Mouse (Mus musculus): ENCODE results near the gene Ror2. TPM values are rescaled to one million over a fixed set of nuclear protein-coding genes. Genes with fewer than 3 reads are reported as not detected.
A peak's percentile ranks its signal among the peaks of the same experiment; 100 is the strongest.

Ror2 gene
- polyA plus RNA-seq, 1 experiment = 0.67 TPM

GRCm38 (mm10) chr13:53309148-53309547 lies 23.2 kb upstream of the Ror2 start:
- TF ChIP-seq CTCF (IDR thresholded peaks at IDR 0.05; ENCODE audit: extremely low read depth, insufficient read depth, low read length) (no peak), POLR2A (IDR thresholded peaks at IDR 0.05; ENCODE audit: extremely low read depth, insufficient read depth, low read length) (no peak)
- H3K4me1 ChIP-seq (ENCODE audit: control insufficient read depth, insufficient read depth, low read length) = 0 out of 2 replicates have a peak, but pooled peaks cover 2% of the 10 kb centered on the region
- no peak overlapping the region for H3K27ac ChIP-seq (ENCODE audit: insufficient read depth, low read length)
- H3K4me3 ChIP-seq (ENCODE audit: insufficient read depth, low read length) = no peak overlapping the region

- no peak for TF ChIP-seq CTCF (IDR thresholded peaks at IDR 0.05; ENCODE audit: extremely low read depth, insufficient read depth, low read length)
- TF ChIP-seq POLR2A (IDR thresholded peaks at IDR 0.05; ENCODE audit: extremely low read depth, insufficient read depth, low read length) = no peak
- H3K27ac ChIP-seq (ENCODE audit: insufficient read depth, low read length) = no peak overlapping the region
- H3K4me1 ChIP-seq (ENCODE audit: control insufficient read depth, insufficient read depth, low read length) = 0 out of 2 replicates have a peak, but pooled peaks cover 2% of the 10 kb centered on the region
- no peak overlapping the region for H3K4me3 ChIP-seq (ENCODE audit: insufficient read depth, low read length)
Measured at GRCm38 (mm10) chr13:53306836-53307235, 20.9 kb upstream of the Ror2 start.

- TF ChIP-seq POLR2A (IDR thresholded peaks at IDR 0.05; ENCODE audit: extremely low read depth, insufficient read depth, low read length) = no peak
- TF ChIP-seq CTCF (IDR thresholded peaks at IDR 0.05; ENCODE audit: extremely low read depth, insufficient read depth, low read length) = no peak
- Histone ChIP-seq H3K27ac (ENCODE audit: insufficient read depth, low read length) (no peak overlapping the region), H3K4me1 (ENCODE audit: control insufficient read depth, insufficient read depth, low read length) (0 out of 2 replicates have a peak, but pooled peaks cover 2% of the 10 kb centered on the region), H3K4me3 (ENCODE audit: insufficient read depth, low read length) (no peak overlapping the region)
Measured at GRCm38 (mm10) chr13:53305256-53305655, 19.3 kb upstream of the Ror2 start.

GRCm38 (mm10) chr13:53302688-53303087 lies 16.8 kb upstream of the Ror2 start:
- Histone ChIP-seq H3K4me1 (ENCODE audit: control insufficient read depth, insufficient read depth, low read length) (no peaks in the 10 kb centered on the region), H3K4me3 (ENCODE audit: insufficient read depth, low read length) (no peak overlapping the region), H3K27ac (ENCODE audit: insufficient read depth, low read length) (no peak overlapping the region)
- TF ChIP-seq CTCF (IDR thresholded peaks at IDR 0.05; ENCODE audit: extremely low read depth, insufficient read depth, low read length) (no peak), POLR2A (IDR thresholded peaks at IDR 0.05; ENCODE audit: extremely low read depth, insufficient read depth, low read length) (no peak)

DNA sequence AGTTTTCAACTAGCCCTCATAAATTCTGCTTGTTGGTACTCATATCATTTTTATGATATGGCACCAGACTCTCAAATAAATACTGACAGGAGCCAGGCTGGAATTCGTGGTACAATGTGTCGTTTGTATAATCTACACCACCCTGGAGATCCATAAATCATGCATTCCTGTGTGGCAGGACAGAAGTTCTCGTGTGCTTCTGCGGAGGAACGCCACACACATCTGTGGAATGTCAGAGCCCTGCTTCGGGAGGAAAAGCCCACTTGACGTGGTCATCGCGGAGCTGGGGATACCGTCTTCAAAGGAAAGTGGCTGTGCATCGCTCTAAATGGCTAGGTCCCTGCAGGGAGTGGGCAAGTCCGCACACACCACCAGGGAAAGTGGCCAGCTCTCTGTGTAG lies 7.1 kb upstream of the Ror2 start:
- Histone ChIP-seq H3K27ac (ENCODE audit: insufficient read depth, low read length) (no peak overlapping the region), H3K4me1 (ENCODE audit: control insufficient read depth, insufficient read depth, low read length) (no peaks in the 10 kb centered on the region), H3K4me3 (ENCODE audit: insufficient read depth, low read length) (no peak overlapping the region)
- TF ChIP-seq POLR2A (IDR thresholded peaks at IDR 0.05; ENCODE audit: extremely low read depth, insufficient read depth, low read length) = no peak
- no peak for TF ChIP-seq CTCF (IDR thresholded peaks at IDR 0.05; ENCODE audit: extremely low read depth, insufficient read depth, low read length)

GRCm38 (mm10) chr13:53292244-53292643 lies 6.3 kb upstream of the Ror2 start:
- no peak for TF ChIP-seq POLR2A (IDR thresholded peaks at IDR 0.05; ENCODE audit: extremely low read depth, insufficient read depth, low read length)
- no peak for TF ChIP-seq CTCF (IDR thresholded peaks at IDR 0.05; ENCODE audit: extremely low read depth, insufficient read depth, low read length)
- Histone ChIP-seq H3K4me3 (ENCODE audit: insufficient read depth, low read length) (no peak overlapping the region), H3K27ac (ENCODE audit: insufficient read depth, low read length) (no peak overlapping the region), H3K4me1 (ENCODE audit: control insufficient read depth, insufficient read depth, low read length) (no peaks in the 10 kb centered on the region)

- H3K27ac ChIP-seq (ENCODE audit: insufficient read depth, low read length) = no peak overlapping the region
- no peaks in the 10 kb centered on the region for H3K4me1 ChIP-seq (ENCODE audit: control insufficient read depth, insufficient read depth, low read length)
- TF ChIP-seq POLR2A (IDR thresholded peaks at IDR 0.05; ENCODE audit: extremely low read depth, insufficient read depth, low read length) = no peak
- no peak for TF ChIP-seq CTCF (IDR thresholded peaks at IDR 0.05; ENCODE audit: extremely low read depth, insufficient read depth, low read length)
- H3K4me3 ChIP-seq (ENCODE audit: insufficient read depth, low read length) = peak overlapping the region; percentile 18; the same call in 1 of the 2 replicates
Measured at GRCm38 (mm10) chr13:53285261-53285755, 616 bp downstream of the Ror2 start.

DNA sequence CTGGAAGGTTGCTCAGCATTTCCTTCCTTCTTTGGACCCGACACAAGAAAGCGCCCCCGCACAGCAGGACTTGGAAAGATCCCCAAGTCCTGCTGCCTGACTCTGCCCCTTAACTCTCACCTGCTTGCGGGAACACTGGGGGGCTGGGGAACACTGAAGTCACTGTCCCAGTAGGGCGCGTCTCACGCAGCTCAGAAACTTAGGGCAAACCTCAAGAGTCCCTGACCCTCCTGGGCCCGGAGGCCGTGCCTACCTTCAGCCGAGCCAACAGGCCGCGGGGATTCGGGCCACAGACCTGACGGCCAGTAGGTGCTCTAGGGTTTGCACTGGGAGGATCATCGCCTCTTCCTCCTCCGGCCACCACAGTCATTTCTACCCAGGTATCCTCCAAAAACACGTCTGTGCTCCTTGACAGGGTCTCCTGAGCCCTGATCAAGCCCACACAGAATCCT lies 1.2 kb downstream of the Ror2 start:
- no peaks in the 10 kb centered on the region for H3K4me1 ChIP-seq (ENCODE audit: control insufficient read depth, insufficient read depth, low read length)
- 0 out of 2 replicates have a peak overlapping the region, but pooled peaks have one; percentile 18 for H3K4me3 ChIP-seq (ENCODE audit: insufficient read depth, low read length)
- no peak for TF ChIP-seq CTCF (IDR thresholded peaks at IDR 0.05; ENCODE audit: extremely low read depth, insufficient read depth, low read length)
- TF ChIP-seq POLR2A (IDR thresholded peaks at IDR 0.05; ENCODE audit: extremely low read depth, insufficient read depth, low read length) = no peak

DNA sequence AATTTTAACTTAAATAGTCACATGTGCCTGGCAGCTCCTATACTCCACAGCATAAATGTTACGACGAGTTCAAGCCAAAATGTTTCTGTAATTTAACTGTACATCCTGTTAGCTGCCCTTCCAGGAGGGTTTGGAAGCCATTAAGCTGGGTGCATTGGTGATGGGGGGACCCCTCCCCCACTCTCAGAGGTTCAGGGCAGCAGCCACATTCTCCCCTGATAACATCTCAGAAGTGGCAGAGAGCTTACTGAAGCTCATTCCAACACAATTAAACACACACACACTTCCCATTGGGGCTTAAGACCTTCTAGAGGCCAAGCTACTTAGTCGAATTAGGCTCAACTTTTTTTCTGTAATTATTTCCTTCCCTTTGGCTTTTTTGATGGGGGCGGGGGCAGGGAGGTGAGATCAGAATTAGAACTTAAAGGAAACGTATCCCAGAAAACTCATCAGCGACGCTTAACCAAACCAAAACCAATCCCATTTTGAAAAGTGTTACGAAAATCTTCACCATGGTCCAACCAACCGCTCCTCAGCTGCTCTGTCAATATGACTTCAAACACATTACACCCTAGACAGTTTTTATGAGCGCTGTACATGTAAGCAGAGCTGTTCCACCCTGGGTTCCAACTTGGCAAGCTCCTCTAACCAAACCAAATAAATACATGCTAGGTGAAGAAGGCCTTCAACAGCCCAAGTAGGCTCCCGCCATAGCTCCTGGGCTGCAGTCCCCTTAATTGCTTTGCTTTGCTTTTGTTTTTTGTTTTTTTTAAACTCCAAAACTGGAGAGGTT lies 4.1 kb downstream of the Ror2 start:
- TF ChIP-seq CTCF (IDR thresholded peaks at IDR 0.05; ENCODE audit: extremely low read depth, insufficient read depth, low read length) = no peak
- TF ChIP-seq POLR2A (IDR thresholded peaks at IDR 0.05; ENCODE audit: extremely low read depth, insufficient read depth, low read length) = no peak
- H3K4me3 ChIP-seq (ENCODE audit: insufficient read depth, low read length) = no peak overlapping the region

More for the DNA sequence above, 1.2 kb downstream of the Ror2 start:
- H3K27ac ChIP-seq (ENCODE audit: insufficient read depth, low read length) = no peak overlapping the region

GRCm38 (mm10) chr13:53278908-53279307 lies 7.0 kb downstream of the Ror2 start:
- TF ChIP-seq CTCF (IDR thresholded peaks at IDR 0.05; ENCODE audit: extremely low read depth, insufficient read depth, low read length) = no peak
- TF ChIP-seq POLR2A (IDR thresholded peaks at IDR 0.05; ENCODE audit: extremely low read depth, insufficient read depth, low read length) = no peak
- Histone ChIP-seq H3K4me1 (ENCODE audit: control insufficient read depth, insufficient read depth, low read length) (no peaks in the 10 kb centered on the region), H3K27ac (ENCODE audit: insufficient read depth, low read length) (no peak overlapping the region), H3K4me3 (ENCODE audit: insufficient read depth, low read length) (no peak overlapping the region)

More for the DNA sequence above, 4.1 kb downstream of the Ror2 start:
- Histone ChIP-seq H3K27ac (ENCODE audit: insufficient read depth, low read length) (no peak overlapping the region), H3K4me1 (ENCODE audit: control insufficient read depth, insufficient read depth, low read length) (no peaks in the 10 kb centered on the region)

Data from cortical plate, adult 2 months (tissue).